Mouse (Mus musculus) kidney, postnatal 0 days (tissue): ENCODE results near the gene Ggt6. TPM values are rescaled to one million over a fixed set of nuclear protein-coding genes. Genes with fewer than 3 reads are reported as not detected.
"Not testable (repeated sequence)": the region's sequence is repeated elsewhere in the genome, so short reads cannot be mapped to it uniquely, and the experiment has no call there.

ENCODE experiments used
- ATAC-seq: fragments of 200-750 bp; cut with Nextera tagmentation; replicated peaks from 2 replicates; pipeline ENCODE4 v1.8.0; 2017; ENCODE audit warnings: low read depth, moderate number of reproducible peaks, moderate TSS enrichment, moderate library complexity; ENCODE audit not compliant: low FRiP score
- DNase-seq: peaks from one replicate; pipeline ENCODE4 v3.0.0-alpha.2; 2016; ENCODE audit warnings: low spot score
- H3K27ac ChIP-seq: fragments of 300-500 bp; sonication (generic); 2 replicates; pipeline ENCODE4 v1.5.1; 2014; ENCODE audit warnings: mild to moderate bottlenecking
- H3K27me3 ChIP-seq: fragments of 300-500 bp; sonication (generic); 2 replicates; pipeline ENCODE4 v1.6.1; 2014; ENCODE audit warnings: low read length, mixed read lengths; ENCODE audit not compliant: insufficient read depth
- H3K36me3 ChIP-seq: fragments of 300-500 bp; sonication (generic); 2 replicates; pipeline ENCODE4 v1.6.1; 2014; ENCODE audit warnings: low read length, mixed read lengths; ENCODE audit not compliant: insufficient read depth
- H3K4me1 ChIP-seq: fragments of 300-500 bp; sonication (generic); replicated peaks from 2 replicates; pipeline ENCODE4 v1.6.1; 2014; ENCODE audit warnings: antibody characterized with exemption, low read length, mixed read lengths; ENCODE audit not compliant: insufficient read depth
- H3K4me2 ChIP-seq: fragments of 300-500 bp; sonication (generic); 2 replicates; pipeline ENCODE4 v1.6.1; 2014; ENCODE audit warnings: mild to moderate bottlenecking, low read length, moderate library complexity, mixed read lengths
- H3K4me3 ChIP-seq: fragments of 300-500 bp; sonication (generic); replicated peaks from 2 replicates; pipeline ENCODE4 v1.5.1; 2014; ENCODE audit warnings: low read depth, low read length
- H3K9ac ChIP-seq: fragments of 300-500 bp; sonication (generic); 2 replicates; pipeline ENCODE4 v1.6.1; 2014; ENCODE audit warnings: low read depth, low read length
- H3K9me3 ChIP-seq: fragments of 300-500 bp; sonication (generic); replicated peaks from 2 replicates; pipeline ENCODE4 v1.6.1; 2016; ENCODE audit warnings: low read length, inconsistent platforms, mixed read lengths
- CTCF ChIP-seq: IDR thresholded peaks from 2 replicates; pipeline ENCODE4 v1.5.1; 2016; ENCODE audit warnings: antibody characterized with exemption, low read depth, mild to moderate bottlenecking, moderate library complexity
- WGBS: fragments of 180-500 bp; shearing (Covaris S2); extraction: QIAGEN DNeasy Blood & Tissue Kit; methylation state at CpG from one replicate; pipeline ENCODE4 v1.1.7; 2014; 5-methylcytosine and 5-hydroxymethylcytosine counted together
- polyA plus RNA-seq: library from polyadenylated mRNA; unstranded; fragments of >200 nt; fragmentation: Nextera tagmentation; extraction: Ambion mirVana; gene quantifications from 2 replicates; pipeline ENCODE4 v1.2.1, GENCODE M21; 2015

The Ggt6 gene
- polyA plus RNA-seq, 1 experiment from 2014 or later, result 3.3 TPM

- Histone ChIP-seq H3K27ac (no peak overlapping the region), H3K36me3 (peaks cover 10% of the 10 kb centered on the region), H3K4me3 (no peak overlapping the region), H3K9ac (no peak overlapping the region), H3K9me3 (no peaks in the 10 kb centered on the region), H3K4me1 (peaks cover 12% of the 10 kb centered on the region; the same call in 1 of the 2 replicates), H3K4me2 (no peak overlapping the region), H3K27me3 (no peaks in the 10 kb centered on the region)
- ATAC-seq, result no peak
- TF ChIP-seq CTCF, result no peak
- no peak for DNase-seq
- 66% methylated on average over 4 of the region's 4 CpGs for WGBS
Measured at GRCm38 (mm10) chr11:72438411-72438810, 3.1 kb downstream of the Ggt6 start.

- Histone ChIP-seq H3K9ac (peak overlapping the region; percentile 91), H3K36me3 (peaks cover 30% of the 10 kb centered on the region), H3K4me2 (peak overlapping the region; percentile 97), H3K27ac (peak overlapping the region; percentile 91), H3K4me3 (peak overlapping the region; percentile 77)
- H3K27me3 ChIP-seq, DNase-seq, H3K9me3 ChIP-seq, ATAC-seq, H3K4me1 ChIP-seq: not testable (repeated sequence)
- WGBS, result 46% methylated on average over 6 of the region's 6 CpGs
Measured at GRCm38 (mm10) chr11:72440597-72440964, 5.3 kb downstream of the Ggt6 start.

- Histone ChIP-seq H3K4me2 (peak within 1 kb of the TSS; percentile 97), H3K27me3 (no peaks in the 10 kb centered on the region), H3K36me3 (peaks cover 35% of the 10 kb centered on the region), H3K9ac (peak within 1 kb of the TSS; percentile 91), H3K4me1 (peaks cover 7% of the 10 kb centered on the region; the same call in 1 of the 2 replicates), H3K27ac (peak within 1 kb of the TSS; percentile 91), H3K9me3 (no peaks in the 10 kb centered on the region), H3K4me3 (peak within 1 kb of the TSS; percentile 77)
- DNase-seq, result peak; percentile 98
- WGBS, result under 1% methylated on average over 46 of the region's 46 CpGs
- TF ChIP-seq CTCF, result 0 out of 2 replicates have a peak, but pooled peaks have one; percentile 16
- peak; percentile 87 for ATAC-seq
Measured at GRCm38 (mm10) chr11:72440965-72441664, 5.8 kb downstream of the Ggt6 start, which contains the start of gene Mybbp1a. Mybbp1a (plus strand) TSS chr11:72441355.

GRCm38 (mm10) chr11:72446311-72447105 is 11.2 kb downstream of the Ggt6 start:
- Histone ChIP-seq H3K4me1 (peaks cover 7% of the 10 kb centered on the region; the same call in 1 of the 2 replicates), H3K4me2 (no peak overlapping the region), H3K9me3 (no peaks in the 10 kb centered on the region), H3K27ac (no peak overlapping the region), H3K27me3 (no peaks in the 10 kb centered on the region), H3K9ac (no peak overlapping the region), H3K36me3 (peaks cover 86% of the 10 kb centered on the region), H3K4me3 (no peak overlapping the region)
- ATAC-seq, result no peak
- DNase-seq, result peak; percentile 68
- 94% methylated on average over 6 of the region's 6 CpGs for WGBS
- TF ChIP-seq CTCF, result peak; percentile 79

GRCm38 (mm10) chr11:72447475-72447874 is 12.1 kb downstream of the Ggt6 start:
- DNase-seq (no peak), ATAC-seq (no peak)
- H3K4me2 ChIP-seq, result no peak overlapping the region
- H3K4me3 ChIP-seq, result no peak overlapping the region
- no peak overlapping the region for H3K9ac ChIP-seq
- H3K4me1 ChIP-seq, result no peaks in the 10 kb centered on the region
- WGBS, result 87% methylated on average over 8 of the region's 8 CpGs
- peak; percentile 50; the same call in 1 of the 2 replicates for TF ChIP-seq CTCF
- no peaks in the 10 kb centered on the region for H3K27me3 ChIP-seq
- no peaks in the 10 kb centered on the region for H3K9me3 ChIP-seq
- H3K36me3 ChIP-seq, result peaks cover 95% of the 10 kb centered on the region
- H3K27ac ChIP-seq, result no peak overlapping the region

GRCm38 (mm10) chr11:72452140-72452665 is 16.9 kb downstream of the Ggt6 start:
- H3K36me3 ChIP-seq, result peaks cover 52% of the 10 kb centered on the region
- no peak for ATAC-seq

More at GRCm38 (mm10) chr11:72452140-72452665, 16.9 kb downstream of the Ggt6 start:
- no peak for DNase-seq
- H3K9ac ChIP-seq, result no peak overlapping the region
- H3K4me1 ChIP-seq, result no peaks in the 10 kb centered on the region
- no peaks in the 10 kb centered on the region for H3K27me3 ChIP-seq
- WGBS, result 91% methylated on average over 3 of the region's 3 CpGs
- no peak overlapping the region for H3K4me2 ChIP-seq
- H3K27ac ChIP-seq, result no peak overlapping the region
- H3K4me3 ChIP-seq, result no peak overlapping the region
- no peaks in the 10 kb centered on the region for H3K9me3 ChIP-seq
- no peak for TF ChIP-seq CTCF
